Mouse (Mus musculus) NIH3T3 (cell line): ENCODE measurements at regions not wholly inside any gene's neighbourhood (a gene's known extent, or its start where the extent isn't known, plus 50 kb on each side); places are given as distances from the start of the nearest gene placed in this dataset.

ENCODE experiments used
- DNase-seq: peaks from one replicate; pipeline ENCODE4 v3.0.0-alpha.2; 2012; ENCODE audit warnings: low read depth

DNA sequence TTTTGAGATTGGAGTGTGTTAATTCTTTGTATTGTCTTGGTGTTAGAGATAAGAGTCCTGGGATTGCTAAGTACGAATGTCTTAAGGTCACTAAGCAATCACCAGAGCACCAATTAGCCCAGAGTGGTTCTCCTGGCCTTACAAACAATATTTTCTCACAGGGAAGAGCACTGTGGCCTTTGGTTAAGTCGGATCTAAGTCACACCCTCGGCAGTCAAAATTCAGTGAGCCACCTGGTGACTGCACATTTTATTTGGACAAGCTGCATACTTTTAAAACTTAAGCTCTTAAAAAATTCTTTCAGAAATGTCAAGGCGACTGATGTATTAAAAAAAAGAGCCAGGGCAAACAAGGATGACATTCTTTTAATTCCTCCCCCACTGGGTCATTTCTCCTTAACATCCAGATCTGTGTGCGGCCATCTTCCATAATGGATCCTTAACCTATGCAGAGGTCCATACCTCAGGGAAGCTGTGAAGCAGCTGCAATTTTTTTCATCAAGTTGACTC is 60.9 kb upstream of the Foxa2 start:
- DNase-seq = no peak

DNA sequence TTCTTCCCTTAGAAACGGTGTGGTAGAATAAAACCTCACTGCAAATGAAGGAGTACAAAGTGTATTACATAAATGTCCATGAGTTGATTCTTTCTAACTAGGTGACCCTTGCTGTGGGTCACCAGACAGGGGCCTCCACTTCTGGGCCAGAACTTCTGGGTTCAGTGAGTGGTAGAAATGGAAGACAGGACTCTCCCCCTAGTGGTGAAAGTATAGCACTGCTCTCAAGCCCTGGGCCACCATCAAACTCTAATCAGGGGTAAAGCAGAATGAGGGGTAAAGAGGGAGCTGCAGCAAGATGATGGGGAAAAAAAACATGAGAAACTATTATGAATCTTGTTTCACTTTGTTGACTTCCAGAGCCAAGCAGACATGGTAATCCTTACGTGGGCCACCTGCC is 63.4 kb upstream of the Foxa2 start:
- peak; percentile 31 for DNase-seq

DNA sequence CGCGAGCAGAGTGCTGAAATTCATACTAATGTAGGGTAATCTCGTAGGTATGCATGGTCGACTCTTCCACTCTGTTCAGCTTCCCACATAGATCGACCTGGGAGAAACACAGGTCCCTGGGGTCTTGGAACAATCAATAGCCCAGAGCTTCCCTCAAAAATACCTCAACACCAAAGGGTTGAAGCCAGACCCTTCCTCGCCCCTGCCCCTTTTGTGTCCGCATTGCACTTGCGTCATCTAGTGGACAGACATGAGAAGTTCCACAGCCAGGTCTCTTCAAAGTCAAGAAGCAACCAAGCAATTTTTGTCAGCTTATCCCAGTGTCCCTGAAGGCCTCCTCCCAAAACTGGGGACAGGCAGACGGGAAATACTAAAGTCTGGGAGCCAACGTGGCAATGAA is 65.1 kb upstream of the Foxa2 start:
- DNase-seq = peak; percentile 20

DNA sequence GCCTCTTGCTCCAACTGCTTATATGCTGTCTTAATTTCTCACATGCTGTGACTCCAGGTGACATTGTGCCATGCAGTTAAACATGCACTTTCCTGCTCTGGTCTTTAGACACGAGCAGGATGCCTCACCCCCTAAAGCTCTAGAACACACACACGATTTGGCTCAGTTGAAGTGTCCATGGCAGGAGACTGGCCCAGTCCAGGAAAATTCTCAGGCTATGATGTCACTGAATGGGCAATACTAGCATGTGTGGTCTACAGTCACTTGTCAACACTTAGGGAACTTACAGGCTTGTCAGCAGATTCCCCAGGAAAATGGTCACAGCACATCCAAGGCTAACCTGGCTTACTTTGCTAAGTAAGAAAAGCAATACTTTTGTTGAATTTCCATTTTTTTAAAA is 66.4 kb upstream of the Foxa2 start:
- DNase-seq = peak; percentile 52

DNA sequence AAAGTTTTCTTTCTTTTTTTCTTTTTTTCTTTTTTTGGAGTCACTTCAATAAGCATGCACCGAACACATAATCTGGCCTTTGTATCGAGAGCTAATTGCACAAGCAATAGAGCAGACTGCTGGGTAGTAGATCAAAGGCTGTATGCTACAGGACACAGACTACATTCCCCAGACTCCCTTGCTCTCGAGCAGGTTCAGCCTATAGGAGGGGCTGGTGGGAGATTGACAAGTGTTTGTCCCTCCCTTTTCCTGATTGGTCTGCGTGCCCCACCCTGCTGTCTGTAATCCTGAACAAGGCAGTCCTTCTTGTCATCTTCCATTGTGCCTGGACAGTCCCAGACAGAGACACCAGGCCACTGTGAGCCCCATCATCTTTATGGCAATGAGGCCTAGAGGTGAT is 67.8 kb upstream of the Foxa2 start:
- no peak for DNase-seq

DNA sequence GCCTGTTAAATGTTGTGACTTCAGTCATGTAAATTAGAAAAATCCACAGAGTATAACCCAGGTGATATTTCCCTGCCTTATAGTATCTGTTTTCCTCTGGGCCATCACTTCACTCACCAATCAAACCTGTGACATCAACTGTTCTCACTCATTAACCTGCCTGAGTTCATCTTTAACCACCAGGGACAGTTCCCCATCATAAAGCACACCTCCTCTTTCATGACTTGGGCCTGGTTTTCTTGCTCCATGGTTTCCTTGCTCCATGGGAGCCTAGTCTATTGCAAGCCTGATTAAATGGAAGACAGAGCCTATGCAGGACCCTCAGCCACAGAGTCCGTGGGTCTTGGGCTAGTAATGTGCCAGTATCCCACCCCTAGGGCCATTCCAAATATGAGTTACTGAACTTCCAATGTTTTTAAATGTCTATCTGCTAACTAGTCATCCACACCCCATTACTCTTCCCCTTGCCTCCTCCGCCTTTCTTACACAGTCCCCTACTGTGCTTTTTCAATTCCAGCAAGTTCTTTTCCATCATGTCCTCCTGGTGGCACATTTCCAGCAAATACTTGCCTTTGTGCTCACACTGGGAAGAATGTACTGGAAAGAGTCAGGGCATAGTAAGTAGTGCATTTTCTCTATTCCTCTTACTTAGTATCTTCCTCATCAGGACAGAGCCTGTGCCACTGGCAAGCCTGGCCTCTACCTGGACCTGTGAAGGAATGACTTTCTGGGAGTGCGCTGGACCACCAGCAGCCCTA is 69.4 kb upstream of the Foxa2 start:
- peak; percentile 77 for DNase-seq

DNA sequence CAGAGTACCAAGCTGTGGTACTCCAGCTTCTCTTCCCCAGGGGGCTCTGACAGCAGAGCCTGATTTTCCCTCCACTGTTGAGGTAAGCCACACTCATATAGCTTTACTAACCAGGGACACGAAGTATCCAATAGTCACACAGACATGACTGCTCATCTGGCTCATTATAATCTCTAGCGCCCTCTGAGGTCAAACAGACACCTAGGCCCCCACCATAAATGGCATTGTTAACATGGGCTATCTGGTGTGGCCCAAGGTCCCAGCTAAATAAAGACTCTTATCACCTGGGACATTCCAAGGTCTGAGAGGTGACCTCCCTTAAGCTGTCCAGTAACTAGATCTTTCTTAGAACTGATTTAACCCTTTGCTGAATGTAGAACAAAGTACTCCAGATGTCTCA is 70.7 kb upstream of the Foxa2 start:
- DNase-seq = no peak

DNA sequence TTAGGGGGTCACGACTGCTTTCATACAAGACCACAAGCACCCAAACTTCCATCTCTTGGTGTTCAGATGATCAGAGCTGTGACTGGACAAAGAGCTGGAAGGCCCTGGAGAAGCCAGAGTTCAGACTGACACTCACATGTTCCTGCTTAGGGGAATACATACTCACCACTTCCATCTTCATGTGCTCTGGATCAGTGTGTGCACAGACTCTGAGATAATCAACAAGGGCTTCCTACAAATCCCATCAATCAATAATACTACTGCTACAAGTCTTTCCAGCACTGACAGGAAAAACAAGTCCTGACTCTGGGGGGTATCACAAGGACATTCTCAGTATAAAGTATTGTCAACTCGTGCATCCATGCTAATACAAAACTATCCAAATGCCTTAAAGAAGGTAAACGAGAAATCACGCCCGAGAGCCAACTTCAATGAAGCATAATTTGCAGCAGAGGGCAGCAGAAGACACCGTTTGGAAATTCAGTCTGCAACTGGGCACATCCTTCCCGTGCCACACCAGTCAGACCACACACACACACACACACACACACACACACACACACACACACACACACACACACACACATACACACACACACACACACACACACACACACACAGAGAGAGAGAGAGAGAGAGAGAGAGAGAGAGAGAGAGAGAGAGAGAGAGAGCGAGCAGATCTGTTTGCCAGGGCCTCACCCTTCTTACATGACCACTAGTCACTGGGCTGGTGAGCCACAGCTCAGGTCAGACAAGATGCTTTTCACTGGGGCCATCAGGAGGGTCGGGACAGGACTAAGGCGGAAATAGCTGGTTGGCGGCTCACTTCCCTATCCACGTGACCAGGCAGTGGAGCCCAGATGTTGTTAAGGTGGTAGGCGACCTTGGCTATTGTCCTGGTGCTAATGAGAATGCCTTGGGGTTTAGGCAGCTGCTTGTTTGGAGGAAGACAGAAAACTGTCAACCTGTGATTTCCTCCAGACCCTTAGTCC is 75.4 kb upstream of the Foxa2 start:
- peak; percentile 84 for DNase-seq

DNA sequence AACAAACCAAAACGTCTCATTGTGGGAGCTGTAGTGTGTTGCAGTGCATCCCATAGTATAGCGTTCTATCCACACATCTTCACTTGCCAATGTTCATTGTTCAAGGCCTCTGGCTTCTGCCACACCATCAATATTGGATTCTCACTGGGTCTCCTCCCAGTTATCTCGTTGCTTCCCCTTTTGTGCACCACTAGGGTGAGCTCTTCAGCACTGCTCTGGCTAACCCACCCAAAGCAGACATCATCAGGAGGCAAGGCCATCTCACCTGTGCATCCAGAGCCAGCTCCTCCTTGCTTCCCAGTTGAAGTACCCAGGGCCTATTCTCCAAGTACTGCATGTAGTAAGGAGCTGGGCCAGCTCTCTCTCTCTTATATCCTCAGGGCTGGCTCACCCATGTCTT is 77.0 kb upstream of the Foxa2 start:
- DNase-seq = peak; percentile 34

DNA sequence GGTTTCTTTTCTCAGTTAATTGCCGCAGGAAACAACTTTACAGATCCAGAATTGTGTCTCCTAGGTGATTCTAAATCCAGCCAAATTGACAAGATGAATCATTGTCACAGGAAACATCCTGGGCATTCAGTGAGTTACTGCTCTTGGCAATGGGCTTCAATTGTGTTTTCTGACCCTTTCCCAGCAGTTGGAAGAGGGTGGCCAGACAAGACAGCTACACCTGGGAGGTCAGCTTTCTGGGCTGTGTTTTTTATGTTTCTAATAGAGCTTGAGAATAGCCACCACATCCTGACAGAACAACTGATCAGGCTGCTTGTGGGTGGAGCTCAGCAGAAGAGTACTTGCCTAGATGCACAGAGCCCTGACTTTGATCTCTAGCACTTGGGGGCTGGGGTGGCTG is 87.0 kb upstream of the Foxa2 start:
- DNase-seq = no peak

DNA sequence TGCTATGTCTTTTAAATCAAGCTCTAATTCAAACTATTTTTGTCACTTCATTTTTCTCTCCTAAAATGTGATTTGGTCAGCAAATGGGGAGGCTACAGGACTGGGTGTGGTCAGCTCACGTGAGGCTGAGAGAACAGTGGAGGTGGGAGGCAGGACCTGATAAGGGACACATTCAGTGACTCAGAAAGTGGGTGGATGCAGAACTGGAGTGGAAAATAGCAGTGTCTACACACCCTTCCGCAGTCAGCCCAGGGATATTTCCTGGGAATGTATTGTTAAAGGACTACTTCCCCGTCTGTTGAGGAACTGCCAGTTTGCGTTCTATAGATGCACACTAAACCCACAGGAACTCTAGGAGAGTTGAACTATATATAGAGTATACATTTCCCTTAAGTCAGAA is 95.2 kb upstream of the Foxa2 start:
- DNase-seq = no peak

DNA sequence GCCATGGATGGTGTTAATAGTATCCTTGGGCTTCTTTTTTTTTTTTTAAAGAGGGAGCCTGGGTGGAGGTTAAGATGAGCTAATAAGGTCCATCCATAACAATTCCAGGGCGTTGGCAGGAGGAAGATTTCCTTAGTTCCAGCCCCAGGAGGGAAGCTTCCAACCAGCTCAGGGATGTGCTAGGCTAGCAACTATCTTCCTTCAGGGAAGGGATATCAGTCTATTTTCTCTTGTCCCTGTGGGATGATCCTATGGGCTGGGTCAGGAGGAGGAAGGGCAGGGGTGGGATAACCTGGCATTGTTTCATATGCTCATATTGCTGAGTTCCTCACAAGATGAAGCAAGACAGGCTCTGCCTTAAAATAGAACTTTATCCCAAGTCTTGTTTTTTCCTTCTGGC is 98.0 kb upstream of the Foxa2 start:
- no peak for DNase-seq

DNA sequence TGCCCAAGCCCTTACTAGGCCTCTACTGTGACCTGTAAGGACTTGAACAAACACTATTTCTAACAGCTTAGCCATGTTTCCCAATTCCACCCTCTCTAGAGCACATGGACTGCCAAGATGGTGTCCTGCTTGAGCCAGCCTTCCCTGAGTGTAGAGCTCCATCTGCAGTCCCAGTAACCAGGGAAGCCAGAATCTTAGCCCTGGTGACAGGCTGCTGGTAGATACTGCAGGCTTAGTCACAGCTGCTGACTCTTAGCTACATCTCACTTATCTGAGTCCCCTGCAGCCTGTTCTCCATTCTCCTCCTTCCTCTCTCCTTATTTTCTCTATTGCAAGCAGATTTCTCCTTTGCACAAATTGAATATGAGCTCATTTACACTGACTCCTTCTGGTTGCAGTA is 101.5 kb upstream of the Foxa2 start:
- peak; percentile 13 for DNase-seq

DNA sequence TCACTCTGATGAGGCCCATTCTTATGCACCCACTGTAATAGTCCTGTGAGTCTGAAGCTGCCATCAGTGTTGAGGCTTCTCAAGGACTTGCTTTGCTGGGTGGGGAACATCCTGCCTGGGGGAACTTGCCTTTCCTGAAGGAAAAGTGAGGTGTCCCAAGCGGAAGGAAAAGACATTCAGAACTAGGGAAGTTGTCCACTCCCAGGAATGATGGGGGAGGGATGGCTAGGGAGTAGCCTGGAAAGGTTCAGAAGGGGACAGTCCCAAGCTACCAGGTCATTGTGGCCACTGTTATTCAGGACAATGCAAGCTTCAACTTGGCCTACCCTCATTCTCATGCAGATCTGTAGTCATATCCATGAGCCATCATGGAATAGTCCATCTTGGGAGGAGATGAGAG is 102.7 kb upstream of the Foxa2 start:
- DNase-seq = no peak

DNA sequence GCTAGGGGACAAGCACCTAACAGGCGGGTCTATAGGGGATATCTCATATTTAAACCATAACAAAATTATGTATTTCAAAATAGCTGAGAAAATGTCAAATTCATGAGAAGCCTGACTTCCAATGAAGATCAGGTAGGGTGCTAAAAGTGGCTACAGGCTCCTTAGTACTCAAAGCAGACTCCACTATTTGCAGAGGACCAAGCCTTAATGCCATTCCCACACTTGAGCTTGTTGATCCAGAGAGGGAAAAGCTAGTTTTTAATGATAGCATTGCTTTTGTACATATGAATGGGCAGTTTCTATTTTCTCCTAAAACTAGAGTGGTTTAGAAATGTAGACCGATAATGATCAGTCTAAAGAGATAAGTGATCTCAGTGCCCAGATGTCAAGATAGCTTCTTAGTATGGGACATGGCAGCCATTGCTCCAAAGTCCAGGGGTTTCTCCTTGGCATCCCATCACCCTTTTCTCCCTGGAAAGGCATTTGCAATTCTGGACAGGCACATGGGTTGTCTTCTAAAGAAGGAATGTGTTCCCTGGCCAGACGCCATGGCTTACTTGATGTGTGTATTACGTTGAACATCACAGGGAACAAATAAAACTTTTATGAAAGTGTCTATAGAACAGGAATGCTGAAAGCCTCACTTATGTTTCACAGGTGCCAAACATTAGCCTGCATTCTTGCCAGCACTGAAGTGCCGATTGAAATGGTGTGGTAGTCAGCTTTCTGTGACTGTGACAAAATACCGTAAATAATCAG is 106.9 kb upstream of the Foxa2 start:
- peak; percentile 61 for DNase-seq

DNA sequence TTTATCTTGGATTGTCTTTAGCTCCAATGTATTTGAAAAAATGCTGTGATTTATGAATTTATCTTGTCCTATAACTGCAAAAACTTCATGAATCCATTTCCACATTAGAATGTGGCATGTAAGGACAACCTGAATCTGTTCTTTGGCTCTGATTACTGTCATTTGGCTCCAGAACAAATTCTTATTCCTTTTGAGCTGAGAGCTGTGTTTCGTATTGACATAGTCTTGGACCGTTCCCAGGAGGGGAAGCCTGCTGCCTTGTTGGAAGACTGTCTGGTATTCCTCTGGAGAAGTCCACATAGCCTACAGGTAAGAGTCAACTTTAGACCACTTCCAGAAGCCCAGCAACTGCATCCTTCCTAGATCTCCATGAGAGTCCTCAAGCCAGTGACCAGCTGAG is 109.4 kb upstream of the Foxa2 start:
- peak; percentile 22 for DNase-seq

DNA sequence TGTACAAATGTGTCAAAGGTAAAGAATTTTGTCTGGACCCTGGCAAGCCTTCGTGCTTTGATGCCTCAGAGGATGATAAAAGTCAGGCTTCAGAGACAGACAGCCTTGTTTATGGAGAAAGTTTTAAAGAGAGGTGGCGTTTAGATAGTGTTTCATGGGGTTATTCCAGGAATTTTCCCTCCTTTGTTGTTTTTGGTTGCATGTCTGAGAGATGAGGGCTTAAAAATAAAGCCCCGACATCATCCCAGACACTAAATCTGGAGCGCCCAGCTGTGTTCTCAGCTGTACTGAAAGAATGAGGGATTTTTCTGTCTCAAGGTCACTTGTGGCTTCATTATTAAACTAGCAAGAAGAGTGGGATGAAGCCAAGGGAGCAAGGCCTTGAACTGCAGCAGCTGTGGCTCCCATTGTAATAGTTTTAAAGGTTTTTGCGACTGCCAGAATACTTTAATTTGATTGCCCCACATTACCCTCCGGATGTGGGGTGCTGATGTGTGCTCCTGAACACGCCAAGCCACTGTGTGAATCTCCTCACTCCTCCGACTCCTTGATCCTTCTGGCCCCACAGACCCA is 112.3 kb upstream of the Foxa2 start:
- DNase-seq = no peak

DNA sequence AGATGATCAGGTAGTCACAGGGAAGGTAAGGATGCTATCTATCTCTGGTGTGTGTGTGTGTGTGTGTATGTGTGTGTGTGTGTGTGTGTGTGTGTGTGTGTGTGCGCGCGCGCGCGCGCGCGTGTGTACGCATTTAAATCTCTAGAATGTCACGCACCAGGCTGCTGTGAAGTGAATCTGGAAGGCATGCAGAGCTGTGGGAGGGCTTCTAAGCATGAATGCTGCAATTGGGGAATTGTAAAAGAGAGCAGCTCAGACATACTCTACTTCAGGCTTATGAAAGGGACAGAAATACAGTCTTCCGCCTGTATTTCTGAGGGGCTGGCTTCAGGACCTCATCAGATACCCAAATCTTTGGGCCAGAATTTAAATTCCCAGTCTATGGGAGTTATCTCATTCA is 114.2 kb upstream of the Foxa2 start:
- DNase-seq = no peak

DNA sequence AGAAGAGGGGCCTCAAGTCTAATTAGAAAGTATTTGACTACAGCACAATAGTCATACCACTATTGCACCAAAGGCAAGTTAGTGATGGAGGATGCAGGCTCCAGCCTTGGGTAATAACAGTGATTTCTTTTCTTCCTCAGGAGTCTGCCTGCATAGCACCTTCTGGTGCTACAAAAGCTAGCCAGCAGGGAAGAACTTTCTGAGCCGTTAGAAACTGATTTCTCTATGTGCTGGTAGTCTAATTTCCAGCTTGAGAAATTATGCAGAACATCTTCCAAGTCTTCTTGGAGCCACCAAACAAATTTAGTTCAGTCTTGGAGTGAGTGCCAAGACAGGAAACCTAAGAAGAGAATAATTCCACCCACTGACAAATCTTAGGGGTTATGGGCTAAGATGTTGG is 115.2 kb upstream of the Foxa2 start:
- DNase-seq = no peak

DNA sequence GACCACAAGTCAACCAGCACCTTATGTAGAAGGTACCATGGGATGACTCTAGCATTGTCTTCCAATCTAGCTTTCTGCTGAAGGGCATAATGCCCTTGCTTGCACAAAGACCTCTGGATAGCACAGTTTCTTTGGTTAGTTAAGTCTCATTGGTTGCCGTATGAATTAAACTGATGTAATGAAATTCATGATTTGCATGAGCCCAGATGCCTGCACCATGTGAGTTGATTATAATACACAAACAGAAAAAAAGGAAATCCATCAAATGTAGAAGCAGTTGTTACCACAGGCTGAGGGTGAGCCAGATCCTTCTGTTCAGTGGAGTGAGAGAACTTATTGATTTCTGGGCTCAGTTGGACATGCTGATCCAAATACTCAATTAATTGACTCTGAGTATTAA is 115.8 kb upstream of the Foxa2 start:
- DNase-seq = no peak

DNA sequence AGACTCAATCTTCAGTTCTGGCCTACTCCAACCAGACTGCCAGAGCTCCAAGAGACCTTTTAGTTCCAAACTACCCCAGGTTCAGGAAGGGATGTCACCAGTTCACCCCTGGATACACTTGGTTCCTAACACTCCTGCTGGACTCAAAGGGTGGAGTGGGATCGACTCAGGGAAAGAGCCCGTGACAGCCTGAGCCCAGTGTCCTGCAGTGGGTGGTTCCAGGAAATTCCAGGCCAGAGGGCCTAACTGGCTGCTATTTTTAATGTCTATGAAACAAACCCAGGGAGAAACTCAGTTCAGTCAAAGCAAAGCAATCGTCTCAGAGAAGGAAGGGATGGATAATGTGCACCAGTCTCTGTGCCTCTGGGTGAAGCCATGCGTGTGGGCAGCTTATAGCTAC is 124.3 kb upstream of the Foxa2 start:
- no peak for DNase-seq

DNA sequence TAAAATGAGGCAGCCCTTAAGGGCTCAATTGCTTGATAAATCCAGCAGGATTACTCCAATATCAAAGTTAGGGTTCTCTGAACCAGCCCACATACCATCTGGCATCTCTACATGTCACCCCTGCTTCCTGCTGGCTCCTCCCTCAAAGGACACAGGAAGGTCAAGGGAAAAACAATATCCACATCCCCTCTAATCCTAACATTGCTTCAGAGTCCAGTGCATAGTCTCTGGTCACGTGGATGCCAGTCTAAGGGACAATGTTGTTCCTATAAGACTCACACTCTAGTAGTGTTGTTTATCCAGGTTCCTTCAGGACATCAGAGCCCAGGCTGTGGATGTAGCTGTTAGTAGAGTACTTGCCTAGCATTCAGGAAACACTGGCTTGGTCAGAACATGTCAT is 124.9 kb upstream of the Foxa2 start:
- no peak for DNase-seq
